Mouse (Mus musculus) heart, embryonic 14.5 days (tissue): ENCODE measurements around the gene Arntl2. TPM values are rescaled to one million over a fixed set of nuclear protein-coding genes. Genes with fewer than 3 reads are reported as not detected.

Source experiments
- ATAC-seq: fragments of 200-750 bp; cut with Nextera tagmentation; 2 replicates; pipeline ENCODE4 v1.8.0; 2017; ENCODE audit warnings: low read depth, moderate TSS enrichment; ENCODE audit not compliant: insufficient number of reproducible peaks, insufficient read depth, low FRiP score
- H3K27ac ChIP-seq, 2 experiments: fragments of 200-500 bp in 1 of 2; fragments of 300-500 bp in 1 of 2; sonication (generic) in 1 of 2; replicated peaks in 1 of 2; 2 replicates each; pipeline ENCODE4 v1.5.1; 2012 to 2014; ENCODE audit warnings: low read depth in 2 of 2, low read length in 2 of 2, control low read depth in 1 of 2, mild to moderate bottlenecking in 1 of 2, mixed read lengths in 1 of 2; ENCODE audit not compliant: control insufficient read depth in 1 of 2, insufficient read depth in 1 of 2
- H3K27me3 ChIP-seq: fragments of 300-500 bp; sonication (generic); 2 replicates; pipeline ENCODE4 v1.6.1; 2014; ENCODE audit warnings: mild to moderate bottlenecking, low read length, control low read depth; ENCODE audit not compliant: control insufficient read depth, insufficient read depth
- H3K36me3 ChIP-seq: fragments of 300-500 bp; sonication (generic); 2 replicates; pipeline ENCODE4 v1.6.1; 2014; ENCODE audit warnings: mild to moderate bottlenecking, control low read depth, low read length, mixed read lengths; ENCODE audit not compliant: control insufficient read depth, insufficient read depth
- H3K4me1 ChIP-seq, 2 experiments: fragments of 200-500 bp in 1 of 2; fragments of 300-500 bp in 1 of 2; sonication (generic) in 1 of 2; 2 replicates each; pipeline ENCODE4 v1.6.1; 2012 to 2014; ENCODE audit warnings: low read length in 2 of 2, control low read depth in 1 of 2, mixed read lengths in 1 of 2; ENCODE audit not compliant: control insufficient read depth in 2 of 2, insufficient read depth in 2 of 2
- H3K4me2 ChIP-seq: fragments of 300-500 bp; sonication (generic); 2 replicates; pipeline ENCODE4 v1.6.1; 2014; ENCODE audit warnings: mild to moderate bottlenecking, low read length
- H3K4me3 ChIP-seq, 2 experiments: fragments of 200-500 bp in 1 of 2; fragments of 300-500 bp in 1 of 2; sonication (generic) in 1 of 2; 2 replicates each; pipeline ENCODE4 v1.5.1; 2012 to 2014; ENCODE audit warnings: low read length in 2 of 2, mild to moderate bottlenecking in 2 of 2, control low read depth in 1 of 2, low read depth in 1 of 2, moderate library complexity in 1 of 2; ENCODE audit not compliant: control insufficient read depth in 1 of 2, insufficient read depth in 1 of 2
- H3K9ac ChIP-seq: fragments of 300-500 bp; sonication (generic); 2 replicates; pipeline ENCODE4 v1.6.1; 2014; ENCODE audit warnings: mild to moderate bottlenecking, low read length
- H3K9me3 ChIP-seq: fragments of 300-500 bp; sonication (generic); 2 replicates; pipeline ENCODE4 v1.6.1; 2016; ENCODE audit warnings: low read length, control low read depth; ENCODE audit not compliant: control insufficient read depth
- WGBS: fragments of 180-500 bp; shearing (Covaris S2); extraction: QIAGEN DNeasy Blood & Tissue Kit; methylation state at CpG from one replicate; pipeline ENCODE4 v1.1.7; 2014; 5-methylcytosine and 5-hydroxymethylcytosine counted together
- polyA plus RNA-seq: library from polyadenylated mRNA; unstranded; fragments of >200 nt; fragmentation: Nextera tagmentation; extraction: Ambion mirVana; gene quantifications from 2 replicates; pipeline ENCODE4 v1.2.1, GENCODE M21; 2014

The Arntl2 gene
- polyA plus RNA-seq, 1 experiment from 2014 or later = 3.7 TPM

DNA sequence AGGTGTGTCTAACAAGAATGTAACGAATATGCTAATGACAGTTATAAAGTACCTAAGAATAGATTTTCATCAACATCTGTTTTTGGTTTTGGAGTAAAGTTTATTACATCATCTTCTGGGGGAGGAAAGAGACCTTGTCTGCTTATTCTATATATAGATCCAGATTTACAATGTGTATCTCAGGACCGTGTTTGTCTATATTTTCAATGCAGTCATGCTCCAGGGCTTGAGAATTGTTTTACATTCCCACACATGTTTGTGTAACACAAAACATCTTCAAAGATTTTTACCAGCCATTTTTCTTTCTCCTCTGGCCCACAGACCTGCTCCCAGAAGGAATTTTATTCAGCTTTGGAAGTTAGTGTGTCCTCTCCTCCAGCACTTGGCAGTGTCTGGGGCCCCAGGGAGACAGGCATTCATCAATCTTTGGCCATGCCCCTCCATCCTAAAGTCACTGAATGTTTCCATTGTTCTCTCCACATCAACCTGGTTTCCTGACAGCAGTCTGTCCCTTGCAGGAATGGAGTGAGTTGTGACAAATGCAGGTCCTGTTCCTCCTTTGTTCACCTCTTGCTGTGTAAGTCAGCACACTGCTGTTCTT lies 42.2 kb upstream of the Arntl2 start:
- Histone ChIP-seq H3K4me1 (peaks cover 23 to 64% of the 10 kb centered on the region in 2 experiments), H3K27me3 (no peaks in the 10 kb centered on the region), H3K4me2 (peak overlapping the region; percentile 4), H3K36me3 (no peaks in the 10 kb centered on the region; the same call in 1 of the 2 replicates), H3K4me3 (no peak overlapping the region), H3K9me3 (no peaks in the 10 kb centered on the region), H3K9ac (no peak overlapping the region), H3K27ac (peak overlapping the region; percentile 38 to 74)
- no peak for ATAC-seq
- 36% methylated on average over 2 of the region's 2 CpGs for WGBS

DNA sequence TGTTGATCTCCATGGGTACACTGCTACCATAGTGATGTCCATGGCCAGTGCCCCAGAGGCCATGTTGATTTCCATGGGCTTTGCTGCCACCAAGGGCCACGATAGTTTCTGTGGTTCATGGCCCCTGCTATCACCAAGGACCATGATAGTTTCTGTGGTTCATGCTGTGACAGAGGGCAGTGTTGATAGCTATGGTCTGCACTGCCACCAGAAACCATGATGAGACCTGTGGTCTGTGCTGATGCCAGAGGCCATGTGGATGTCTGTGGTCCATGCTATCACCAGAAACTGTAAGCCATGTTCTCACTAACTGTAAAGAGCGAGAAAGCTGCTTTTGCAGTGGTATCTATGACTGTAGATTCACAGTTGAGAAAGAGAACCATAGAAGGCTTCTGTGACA lies 40.7 kb upstream of the Arntl2 start:
- no peaks in the 10 kb centered on the region for H3K27me3 ChIP-seq
- WGBS = 73% methylated on average over 2 of the region's 2 CpGs

DNA sequence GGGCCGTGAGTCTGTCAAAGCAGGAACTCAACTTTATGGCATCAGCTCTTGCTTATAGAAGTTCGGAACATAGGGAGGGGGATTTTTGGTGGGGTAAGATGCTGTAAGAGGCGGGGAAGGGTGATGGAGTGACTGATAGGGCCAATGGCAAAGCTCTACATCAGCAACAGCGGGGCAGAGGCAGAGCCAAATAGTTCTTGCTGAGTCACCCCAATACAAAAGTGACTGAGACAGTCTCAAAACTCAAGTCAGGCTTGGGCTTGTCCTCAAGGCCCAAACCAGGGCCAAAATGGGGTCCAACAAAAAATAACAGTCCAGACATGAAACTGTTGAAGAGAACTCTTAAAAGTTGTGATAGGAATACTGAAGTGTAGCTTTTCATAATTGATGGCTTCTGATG lies 40.2 kb upstream of the Arntl2 start:
- ATAC-seq = no peak
- H3K4me3 ChIP-seq = no peak overlapping the region
- no peak overlapping the region for H3K4me2 ChIP-seq
- H3K9ac ChIP-seq = no peak overlapping the region
- H3K36me3 ChIP-seq = peaks cover 16% of the 10 kb centered on the region
- H3K9me3 ChIP-seq = no peaks in the 10 kb centered on the region
- peaks cover 14 to 45% of the 10 kb centered on the region in 2 experiments for H3K4me1 ChIP-seq
- no peak overlapping the region for H3K27ac ChIP-seq
- no peaks in the 10 kb centered on the region for H3K27me3 ChIP-seq
- WGBS = 94% methylated on average over 4 of the region's 4 CpGs

More for the DNA sequence above, 40.7 kb upstream of the Arntl2 start:
- Histone ChIP-seq H3K4me1 (peaks cover 18 to 50% of the 10 kb centered on the region in 2 experiments), H3K36me3 (peaks cover 11% of the 10 kb centered on the region), H3K4me3 (no peak overlapping the region), H3K4me2 (no peak overlapping the region), H3K27ac (no peak overlapping the region), H3K9ac (no peak overlapping the region), H3K9me3 (no peaks in the 10 kb centered on the region)
- no peak for ATAC-seq

DNA sequence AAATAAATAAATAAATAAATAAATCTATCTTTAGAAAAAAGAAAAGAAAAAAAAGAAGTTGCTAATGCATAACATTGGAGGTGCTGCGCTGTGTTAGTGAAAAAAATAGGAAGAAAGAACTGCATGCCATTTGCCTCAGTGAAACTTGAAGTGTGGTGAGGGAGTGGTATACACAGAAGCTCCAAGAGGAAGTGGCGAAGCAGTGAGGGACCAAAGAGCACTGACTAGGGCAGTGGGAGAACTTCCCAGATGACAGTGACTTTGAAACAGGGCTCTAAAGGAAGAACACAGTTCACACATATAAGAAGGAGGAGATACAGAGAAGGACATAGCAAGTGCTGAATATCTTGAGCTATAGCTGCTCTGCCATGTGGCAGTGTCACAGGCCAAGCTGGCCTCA lies 36.8 kb upstream of the Arntl2 start:
- Histone ChIP-seq H3K36me3 (peaks cover 31% of the 10 kb centered on the region), H3K4me1 (peaks cover 5 to 13% of the 10 kb centered on the region in 2 experiments), H3K4me3 (no peak overlapping the region), H3K9ac (no peak overlapping the region), H3K27ac (no peak overlapping the region), H3K27me3 (no peaks in the 10 kb centered on the region), H3K9me3 (no peaks in the 10 kb centered on the region), H3K4me2 (no peak overlapping the region)
- no peak for ATAC-seq
- 96% methylated on average over 2 of the region's 2 CpGs for WGBS

DNA sequence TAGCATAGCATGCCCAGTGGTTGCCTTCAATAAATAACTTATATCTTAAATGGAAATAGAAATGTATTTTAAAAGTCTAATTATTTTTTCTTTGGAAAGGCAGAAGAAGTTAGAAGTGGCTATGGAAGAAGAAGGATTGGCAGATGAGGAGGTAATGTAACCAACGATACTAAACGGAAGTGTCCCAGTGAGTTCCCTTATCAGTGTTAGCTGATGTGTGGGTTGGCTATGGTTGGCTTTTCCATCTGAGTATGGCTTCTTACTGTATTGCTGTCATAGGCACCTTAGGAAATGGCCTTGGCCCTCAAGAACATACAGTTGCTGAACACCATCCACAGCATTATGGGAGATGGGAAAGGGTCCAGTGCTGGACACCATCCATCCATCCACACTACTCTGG lies 35.8 kb upstream of the Arntl2 start:
- no peaks in the 10 kb centered on the region for H3K9me3 ChIP-seq
- no peak overlapping the region for H3K9ac ChIP-seq
- ATAC-seq = no peak
- no peak overlapping the region for H3K27ac ChIP-seq
- H3K4me1 ChIP-seq = peaks cover 2 to 5% of the 10 kb centered on the region in 2 experiments; a peak in 2 of 4 replicates
- H3K4me3 ChIP-seq = no peak overlapping the region
- 80% methylated on average over 2 of the region's 2 CpGs for WGBS
- H3K4me2 ChIP-seq = no peak overlapping the region
- no peaks in the 10 kb centered on the region for H3K27me3 ChIP-seq
- peaks cover 31% of the 10 kb centered on the region for H3K36me3 ChIP-seq

DNA sequence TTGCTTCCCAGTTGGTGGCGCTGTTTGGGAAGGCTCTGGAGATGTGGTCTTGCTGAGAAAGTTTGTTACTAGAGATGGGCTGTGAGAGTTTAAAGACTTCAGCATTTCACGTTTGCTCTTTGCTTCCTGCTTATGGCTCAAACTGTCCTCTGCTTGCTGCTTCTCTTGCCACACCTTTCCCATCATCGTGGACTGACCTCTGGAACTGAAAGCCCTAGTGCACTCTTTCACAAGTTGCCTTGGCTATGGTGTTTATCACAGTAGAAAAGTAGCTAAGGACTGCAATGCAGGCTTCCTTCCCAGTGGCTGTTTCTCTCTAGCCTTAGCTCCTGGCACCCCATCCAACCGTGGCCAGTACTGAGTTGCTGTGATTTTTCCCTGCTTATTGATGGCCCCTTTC lies 35.1 kb upstream of the Arntl2 start:
- Histone ChIP-seq H3K9ac (no peak overlapping the region), H3K36me3 (peaks cover 35% of the 10 kb centered on the region), H3K27ac (no peak overlapping the region), H3K4me1 (peaks cover 0 to 2% of the 10 kb centered on the region in 2 experiments; a peak in 1 of 4 replicates), H3K4me2 (no peak overlapping the region), H3K27me3 (no peaks in the 10 kb centered on the region), H3K4me3 (no peak overlapping the region), H3K9me3 (no peaks in the 10 kb centered on the region)
- WGBS = 69% methylated on average over 4 of the region's 4 CpGs
- no peak for ATAC-seq

DNA sequence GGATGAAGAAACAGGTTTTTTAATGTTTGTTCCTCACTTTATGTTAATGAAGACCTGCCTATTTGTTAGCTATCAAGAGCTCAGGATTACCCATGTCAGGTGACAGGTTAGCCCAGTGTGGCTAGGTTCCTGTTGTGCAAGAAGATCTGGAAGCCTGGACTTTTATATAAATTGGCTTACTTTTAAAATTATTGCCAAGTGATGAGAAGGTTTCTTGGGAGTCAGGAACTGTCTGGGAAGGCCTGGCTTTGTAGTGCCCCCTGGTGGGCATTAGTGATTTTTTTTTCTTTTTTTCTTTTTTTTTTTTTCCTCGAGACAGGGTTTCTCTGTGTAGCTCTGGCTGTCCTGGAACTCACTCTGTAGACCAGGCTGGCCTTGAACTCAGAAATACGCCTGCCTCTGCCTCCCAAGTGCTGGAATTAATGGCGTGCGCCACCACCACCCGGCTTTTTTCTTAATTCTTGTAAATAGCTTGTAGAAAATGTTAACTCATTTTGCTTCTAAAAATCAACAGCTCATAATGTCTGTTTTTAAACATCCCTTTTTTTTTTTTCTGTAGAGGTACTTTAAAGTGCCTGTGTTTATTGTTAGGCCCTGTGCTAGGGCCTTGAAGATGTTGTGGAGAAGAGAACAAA lies 33.5 kb upstream of the Arntl2 start:
- Histone ChIP-seq H3K9ac (no peak overlapping the region), H3K36me3 (peaks cover 51% of the 10 kb centered on the region)
- ATAC-seq = no peak

More for the DNA sequence above, 33.5 kb upstream of the Arntl2 start:
- Histone ChIP-seq H3K4me2 (no peak overlapping the region), H3K27me3 (no peaks in the 10 kb centered on the region), H3K27ac (no peak overlapping the region), H3K9me3 (no peaks in the 10 kb centered on the region), H3K4me1 (no peaks in the 10 kb centered on the region), H3K4me3 (no peak overlapping the region)
- 65% methylated on average over 5 of the region's 5 CpGs for WGBS
